Mouse (Mus musculus): Measurements from ENCODE around the gene Egln2. TPM values are rescaled to one million over a fixed set of nuclear protein-coding genes. Genes with fewer than 3 reads are reported as not detected.

Egln2 gene
- polyA plus RNA-seq, 1 experiment = 5.2 TPM

GRCm38 (mm10) chr7:27156005-27156404 is 10.6 kb downstream of the Egln2 start:
- Histone ChIP-seq H3K4me3 (replicated peaks) (no peak overlapping the region), H3K4me1 (ENCODE audit: control insufficient read depth) (peaks cover 11% of the 10 kb centered on the region), H3K36me3 (ENCODE audit: control insufficient read depth) (peaks cover 36% of the 10 kb centered on the region), H3K27me3 (ENCODE audit: control insufficient read depth) (no peaks in the 10 kb centered on the region), H3K9me3 (ENCODE audit: control insufficient read depth, low read length) (no peaks in the 10 kb centered on the region)
- TF ChIP-seq TAL1 (IDR thresholded peaks at IDR 0.05; ENCODE audit: low read length) (no peak), GATA1 (IDR thresholded peaks at IDR 0.05; ENCODE audit: low read length) (no peak)

DNA sequence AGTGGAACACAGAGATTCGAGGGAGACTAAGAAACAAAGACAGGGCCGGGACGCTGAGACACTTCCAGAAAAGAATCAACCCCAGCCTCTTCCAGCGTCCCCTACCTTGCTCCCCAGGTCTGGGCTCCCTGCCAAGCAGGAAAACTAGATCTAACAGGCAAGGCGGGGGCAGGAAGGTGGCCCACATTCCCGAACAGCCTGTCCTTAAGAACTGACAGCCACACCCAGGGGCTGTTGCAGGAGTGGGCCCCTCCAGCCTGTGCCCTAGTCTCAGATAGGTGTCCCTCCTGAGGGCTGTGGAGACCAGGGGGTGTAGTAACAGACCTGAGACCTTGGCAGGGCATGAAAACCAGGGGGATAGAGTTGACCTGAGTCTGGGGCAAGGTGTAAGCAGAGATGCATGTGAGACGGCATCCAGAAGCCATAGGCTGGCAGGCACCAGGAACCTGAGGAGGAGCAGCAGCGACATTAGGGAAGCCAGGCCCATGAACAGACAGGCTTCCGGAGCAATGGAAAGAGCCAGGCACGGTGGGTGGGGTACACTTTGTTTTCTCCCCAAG is 13.3 kb downstream of the Egln2 start, which contains the start of gene Cyp2t4:
TSS of gene Cyp2t4 (plus strand) at position 510 of the 560 bp plus-strand sequence.
- Histone ChIP-seq H3K36me3 (ENCODE audit: control insufficient read depth) (peaks cover 12% of the 10 kb centered on the region), H3K9me3 (ENCODE audit: control insufficient read depth, low read length) (no peaks in the 10 kb centered on the region), H3K4me3 (replicated peaks) (no peak within 1 kb of the TSS), H3K27me3 (ENCODE audit: control insufficient read depth) (no peaks in the 10 kb centered on the region), H3K4me1 (ENCODE audit: control insufficient read depth) (no peaks in the 10 kb centered on the region)
- TF ChIP-seq GATA1 (IDR thresholded peaks at IDR 0.05; ENCODE audit: low read length) (no peak), TAL1 (IDR thresholded peaks at IDR 0.05; ENCODE audit: low read length) (no peak)

DNA sequence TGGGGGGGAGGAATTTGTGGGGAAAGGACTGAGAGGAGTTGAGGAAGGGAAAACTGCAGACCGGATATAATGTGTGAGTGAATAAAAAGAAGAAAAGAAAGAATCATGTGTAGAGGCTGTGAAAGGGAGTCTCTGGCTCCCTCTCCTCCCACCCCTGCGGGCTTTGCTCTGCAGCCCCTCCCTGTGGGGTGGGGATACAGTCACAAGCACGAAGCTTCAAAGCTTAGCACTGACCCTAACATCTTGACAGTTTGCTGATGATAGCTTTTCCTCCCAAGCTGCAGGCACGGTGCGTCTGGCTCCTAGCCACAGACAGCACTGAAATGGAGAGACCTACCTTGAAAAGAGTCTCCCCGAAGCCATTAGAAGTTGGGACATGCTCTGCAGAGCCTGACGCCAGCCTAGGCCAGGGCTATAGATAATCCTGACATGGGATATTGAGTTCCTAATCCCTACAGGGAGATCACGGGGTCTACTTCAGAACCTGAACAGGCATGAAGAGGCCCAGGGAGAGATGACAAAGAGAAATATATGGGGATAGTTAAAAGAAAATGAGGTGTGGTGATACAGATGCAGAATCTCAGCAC is 30.1 kb downstream of the Egln2 start:
- TF ChIP-seq GATA1 (IDR thresholded peaks at IDR 0.05; ENCODE audit: low read length) (no peak), TAL1 (IDR thresholded peaks at IDR 0.05; ENCODE audit: low read length) (no peak)
- Histone ChIP-seq H3K36me3 (ENCODE audit: control insufficient read depth) (no peaks in the 10 kb centered on the region), H3K27me3 (ENCODE audit: control insufficient read depth) (no peaks in the 10 kb centered on the region), H3K4me1 (ENCODE audit: control insufficient read depth) (no peaks in the 10 kb centered on the region; the same call in 1 of the 2 replicates), H3K9me3 (ENCODE audit: control insufficient read depth, low read length) (peaks cover 2% of the 10 kb centered on the region; the same call in 1 of the 2 replicates), H3K4me3 (replicated peaks) (no peak overlapping the region)

GRCm38 (mm10) chr7:27133757-27134156 is 32.8 kb downstream of the Egln2 start:
- peaks cover 2% of the 10 kb centered on the region; the same call in 1 of the 2 replicates for H3K9me3 ChIP-seq (ENCODE audit: control insufficient read depth, low read length)
- no peaks in the 10 kb centered on the region for H3K27me3 ChIP-seq (ENCODE audit: control insufficient read depth)
- no peak overlapping the region for H3K4me3 ChIP-seq (replicated peaks)
- no peaks in the 10 kb centered on the region for H3K36me3 ChIP-seq (ENCODE audit: control insufficient read depth)
- TF ChIP-seq GATA1 (IDR thresholded peaks at IDR 0.05; ENCODE audit: low read length) = no peak
- TF ChIP-seq TAL1 (IDR thresholded peaks at IDR 0.05; ENCODE audit: low read length) = no peak
- no peaks in the 10 kb centered on the region; the same call in 1 of the 2 replicates for H3K4me1 ChIP-seq (ENCODE audit: control insufficient read depth)

DNA sequence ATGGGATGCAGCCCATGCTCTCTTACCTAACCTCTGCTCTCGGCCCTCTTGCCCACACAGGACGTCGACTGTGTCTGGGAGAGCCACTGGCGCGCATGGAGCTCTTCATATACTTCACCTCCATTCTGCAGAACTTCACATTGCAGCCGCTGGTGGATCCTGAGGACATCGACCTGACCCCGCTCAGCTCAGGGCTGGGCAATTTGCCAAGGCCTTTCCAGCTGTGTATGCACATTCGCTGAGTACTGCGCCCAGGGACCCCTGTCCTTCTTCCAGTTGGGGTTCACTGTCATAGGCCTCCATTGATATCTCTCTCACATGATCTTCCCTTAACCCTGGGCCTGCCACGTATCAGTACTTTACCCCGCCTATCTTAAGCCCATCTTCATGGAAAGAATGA is 33.4 kb downstream of the Egln2 start:
- Histone ChIP-seq H3K36me3 (ENCODE audit: control insufficient read depth) (no peaks in the 10 kb centered on the region), H3K9me3 (ENCODE audit: control insufficient read depth, low read length) (peaks cover 2% of the 10 kb centered on the region; the same call in 1 of the 2 replicates), H3K27me3 (ENCODE audit: control insufficient read depth) (no peaks in the 10 kb centered on the region), H3K4me1 (ENCODE audit: control insufficient read depth) (no peaks in the 10 kb centered on the region; the same call in 1 of the 2 replicates), H3K4me3 (replicated peaks) (no peak overlapping the region)
- TF ChIP-seq GATA1 (IDR thresholded peaks at IDR 0.05; ENCODE audit: low read length) = no peak

DNA sequence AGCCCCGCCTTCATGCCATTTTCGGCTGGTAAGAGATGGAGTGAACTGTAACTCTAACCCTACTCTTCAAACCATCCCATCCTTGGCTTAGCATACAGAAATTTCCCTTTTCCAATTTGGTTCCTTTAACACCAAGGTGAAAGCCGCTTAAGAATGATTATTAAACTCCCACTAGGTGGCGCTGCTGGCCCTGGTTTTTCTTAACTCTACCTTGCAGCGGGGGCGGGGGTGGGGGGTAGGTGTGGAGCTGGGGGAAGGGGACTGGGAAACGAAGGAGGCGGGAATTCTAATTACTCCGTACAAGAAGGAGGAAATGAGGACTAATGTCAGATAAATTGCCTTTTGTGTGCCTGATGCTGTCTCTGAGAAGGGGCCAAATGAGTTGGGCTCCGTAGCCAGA is 34.0 kb downstream of the Egln2 start:
- Histone ChIP-seq H3K27me3 (ENCODE audit: control insufficient read depth) (no peaks in the 10 kb centered on the region), H3K36me3 (ENCODE audit: control insufficient read depth) (no peaks in the 10 kb centered on the region), H3K4me1 (ENCODE audit: control insufficient read depth) (no peaks in the 10 kb centered on the region; the same call in 1 of the 2 replicates), H3K9me3 (ENCODE audit: control insufficient read depth, low read length) (peaks cover 2% of the 10 kb centered on the region; the same call in 1 of the 2 replicates), H3K4me3 (replicated peaks) (no peak overlapping the region)
- TF ChIP-seq GATA1 (IDR thresholded peaks at IDR 0.05; ENCODE audit: low read length) = no peak

DNA sequence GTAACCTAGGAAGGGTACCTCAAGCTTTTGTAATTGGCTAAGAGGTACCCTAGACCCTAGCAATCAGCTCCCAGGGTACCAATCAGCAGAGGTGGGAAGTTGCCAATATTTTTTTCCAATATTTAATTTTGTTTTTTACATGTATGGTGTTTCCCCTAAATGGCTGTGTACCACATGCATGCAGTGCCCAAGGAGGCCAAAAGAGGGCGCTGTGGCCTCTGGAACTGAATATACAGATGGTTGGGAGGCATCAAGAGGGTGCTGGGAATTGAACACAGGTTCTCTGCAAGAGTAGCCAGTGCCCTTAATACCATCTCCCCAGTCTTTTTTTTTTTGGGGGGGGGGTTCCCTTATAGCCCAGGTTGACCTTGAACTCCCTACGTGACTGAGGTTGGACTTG is 35.2 kb downstream of the Egln2 start:
- TF ChIP-seq GATA1 (IDR thresholded peaks at IDR 0.05; ENCODE audit: low read length) = no peak
- no peak for TF ChIP-seq TAL1 (IDR thresholded peaks at IDR 0.05; ENCODE audit: low read length)
- no peaks in the 10 kb centered on the region for H3K27me3 ChIP-seq (ENCODE audit: control insufficient read depth)

GRCm38 (mm10) chr7:27130521-27131370 is 35.9 kb downstream of the Egln2 start:
- no peak for TF ChIP-seq GATA1 (IDR thresholded peaks at IDR 0.05; ENCODE audit: low read length)
- no peak for TF ChIP-seq TAL1 (IDR thresholded peaks at IDR 0.05; ENCODE audit: low read length)
- Histone ChIP-seq H3K27me3 (ENCODE audit: control insufficient read depth) (no peaks in the 10 kb centered on the region), H3K9me3 (ENCODE audit: control insufficient read depth, low read length) (peaks cover 2% of the 10 kb centered on the region; the same call in 1 of the 2 replicates), H3K4me1 (ENCODE audit: control insufficient read depth) (no peaks in the 10 kb centered on the region; the same call in 1 of the 2 replicates), H3K36me3 (ENCODE audit: control insufficient read depth) (no peaks in the 10 kb centered on the region), H3K4me3 (replicated peaks) (no peak overlapping the region)

More for the DNA sequence above, 35.2 kb downstream of the Egln2 start:
- H3K4me1 ChIP-seq (ENCODE audit: control insufficient read depth) = no peaks in the 10 kb centered on the region; the same call in 1 of the 2 replicates
- no peaks in the 10 kb centered on the region for H3K36me3 ChIP-seq (ENCODE audit: control insufficient read depth)
- no peak overlapping the region for H3K4me3 ChIP-seq (replicated peaks)
- peaks cover 2% of the 10 kb centered on the region; the same call in 1 of the 2 replicates for H3K9me3 ChIP-seq (ENCODE audit: control insufficient read depth, low read length)

- no peak overlapping the region for H3K4me3 ChIP-seq (replicated peaks)
Measured at GRCm38 (mm10) chr7:27129811-27130210, 36.8 kb downstream of the Egln2 start.

More at GRCm38 (mm10) chr7:27129811-27130210, 36.8 kb downstream of the Egln2 start:
- Histone ChIP-seq H3K27me3 (ENCODE audit: control insufficient read depth) (no peaks in the 10 kb centered on the region), H3K36me3 (ENCODE audit: control insufficient read depth) (no peaks in the 10 kb centered on the region), H3K9me3 (ENCODE audit: control insufficient read depth, low read length) (peaks cover 2% of the 10 kb centered on the region; the same call in 1 of the 2 replicates), H3K4me1 (ENCODE audit: control insufficient read depth) (no peaks in the 10 kb centered on the region; the same call in 1 of the 2 replicates)
- TF ChIP-seq GATA1 (IDR thresholded peaks at IDR 0.05; ENCODE audit: low read length) (no peak), TAL1 (IDR thresholded peaks at IDR 0.05; ENCODE audit: low read length) (no peak)

Measured in erythroblast, embryonic 14.5 days (primary cell).